Mouse (Mus musculus): ENCODE results near the gene Gigyf1.

The Gigyf1 gene

DNA sequence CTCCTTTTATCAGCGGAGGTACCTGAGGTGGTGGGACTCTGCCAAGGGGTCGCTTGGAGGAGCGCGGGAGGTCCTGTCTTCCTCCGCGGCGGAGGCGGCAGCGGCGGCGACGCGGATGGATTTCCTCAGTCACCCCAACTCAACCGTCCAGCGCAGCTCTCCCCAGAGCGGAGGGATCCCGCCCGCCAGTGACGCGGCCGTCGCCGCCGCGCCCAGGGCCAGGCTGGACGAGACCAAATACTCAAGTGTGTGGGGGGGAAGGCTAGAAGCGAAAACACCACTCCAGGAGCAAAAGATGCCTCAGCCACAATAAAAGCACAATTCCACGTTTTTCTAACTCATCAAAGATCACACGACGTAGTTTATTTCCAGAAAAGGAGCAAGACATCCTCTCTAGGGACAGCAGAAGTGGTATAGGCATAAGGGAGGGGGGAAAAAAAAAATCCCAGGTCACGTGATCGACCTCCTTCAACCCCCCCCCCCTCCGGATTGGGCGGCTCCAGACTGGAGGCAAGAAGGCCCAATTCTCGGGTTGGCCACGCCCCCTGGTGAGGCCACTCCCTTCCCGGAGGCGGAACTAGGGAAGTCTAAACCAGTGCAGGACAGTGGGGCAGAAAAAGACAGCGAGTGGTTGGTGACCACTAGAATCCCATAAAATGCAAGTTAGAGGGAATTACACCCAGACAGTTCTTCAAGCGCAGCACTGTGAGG lies 14.9 kb downstream of the Gigyf1 start, which contains the start of the genes Epo and Gnb2:
Epo (minus strand) TSS at position 126 of the 711 bp plus-strand sequence.
Gnb2 (minus strand) TSS at position 394 of the 711 bp plus-strand sequence.
- peak; percentile 98 for DNase-seq (ENCODE audit: low read depth)

DNA sequence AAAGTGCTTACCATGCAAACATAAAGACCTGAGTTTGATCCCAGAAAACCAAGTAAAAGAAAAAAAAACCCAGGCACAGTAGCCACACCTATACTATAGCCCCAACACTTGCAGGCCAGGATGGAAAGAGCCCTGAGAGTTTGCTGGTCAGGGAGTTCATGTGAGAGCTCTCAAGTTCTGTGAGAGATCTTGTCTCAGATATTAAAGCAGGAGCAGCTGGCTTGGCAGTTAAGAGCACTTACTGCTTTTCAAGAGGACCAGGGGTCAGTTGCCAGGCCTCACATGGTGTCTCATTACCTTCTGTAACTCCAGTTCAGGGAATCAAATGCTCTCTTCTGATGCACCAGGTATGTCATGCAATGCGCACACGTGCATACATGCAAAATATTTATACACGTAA lies 16.4 kb downstream of the Gigyf1 start:
- no peak for DNase-seq (ENCODE audit: low read depth)

DNA sequence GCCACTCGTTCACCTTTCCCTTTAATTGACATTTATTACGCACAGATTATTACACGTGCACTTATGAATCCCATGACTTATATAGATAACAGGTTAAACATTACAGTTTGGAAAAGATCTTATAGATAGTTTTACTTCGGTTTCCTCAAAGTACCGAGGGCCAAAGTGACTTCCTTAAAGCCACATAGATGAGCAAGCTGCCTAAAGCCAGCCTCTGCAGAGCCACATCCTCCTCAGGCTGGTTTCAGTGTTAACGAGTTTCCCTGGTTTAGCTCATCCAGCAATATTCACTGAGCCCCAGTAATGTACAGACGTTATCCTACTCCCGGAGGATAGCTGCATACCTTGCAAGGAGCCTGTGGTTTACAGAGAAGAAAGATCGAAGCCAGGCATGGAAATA lies 17.0 kb downstream of the Gigyf1 start:
- DNase-seq (ENCODE audit: low read depth), result no peak

DNA sequence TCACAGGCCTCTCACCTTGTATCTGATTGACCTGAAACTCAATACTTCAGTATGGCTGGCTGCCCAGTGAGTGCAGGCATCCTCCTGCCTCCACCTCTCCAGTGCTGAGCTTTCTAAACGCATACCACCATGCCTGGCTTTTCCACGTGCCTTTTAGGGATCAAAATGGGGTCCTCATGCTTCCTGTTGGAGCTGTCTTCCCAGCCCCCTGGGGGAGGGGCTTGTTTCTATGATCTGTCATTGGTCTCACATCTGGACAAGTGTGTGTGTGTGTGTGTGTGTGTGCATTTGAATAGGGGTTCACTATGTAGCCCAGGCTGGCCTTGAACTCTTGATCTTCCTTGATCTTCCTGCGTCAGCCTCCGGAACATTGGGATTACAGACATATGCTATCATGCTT lies 19.1 kb downstream of the Gigyf1 start:
- DNase-seq (ENCODE audit: low read depth), result no peak

DNA sequence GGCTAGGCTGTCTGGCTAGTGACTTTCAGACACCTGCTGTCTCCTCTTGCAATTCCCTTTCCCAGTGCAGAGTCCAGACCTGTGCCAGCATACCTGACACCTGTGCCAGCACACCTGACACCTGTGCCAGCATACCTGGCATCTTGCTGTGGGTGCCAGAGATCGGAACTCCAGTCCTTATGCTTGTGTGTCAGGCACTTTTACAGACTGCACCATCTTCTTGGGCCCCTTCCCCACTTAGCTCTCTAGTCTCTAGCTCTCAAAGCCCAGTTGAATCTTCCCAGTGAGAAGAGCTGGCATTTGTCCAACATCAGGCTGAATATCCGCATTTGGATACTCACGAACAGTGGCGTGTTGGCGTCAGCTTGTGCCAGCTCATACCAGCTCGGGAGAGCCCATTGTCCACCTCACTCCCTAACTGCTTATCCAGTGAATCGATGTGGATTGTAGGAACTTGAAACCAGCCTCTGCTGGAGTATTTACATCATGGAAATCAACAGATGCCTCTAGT lies 21.0 kb downstream of the Gigyf1 start:
- no peak for DNase-seq (ENCODE audit: low read depth)

DNA sequence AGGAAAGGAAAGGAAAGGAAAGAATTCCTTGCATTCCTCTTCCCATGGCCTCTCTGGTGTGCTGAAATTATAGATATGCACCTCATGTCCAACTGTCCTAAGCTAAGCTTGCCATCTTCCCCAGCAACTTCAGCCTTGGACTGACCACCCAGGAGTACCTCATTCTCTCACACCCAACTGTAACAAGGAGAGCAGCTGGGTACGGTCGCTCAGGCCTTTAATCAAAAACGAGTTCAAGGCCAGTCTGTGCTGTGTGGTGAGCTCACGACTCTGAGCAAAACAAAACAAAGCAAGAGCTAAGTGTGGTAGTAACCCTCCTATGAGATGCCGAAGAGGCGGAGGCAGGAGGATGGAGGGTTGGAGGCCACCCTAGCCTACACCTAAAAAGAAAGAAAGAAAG lies 22.6 kb downstream of the Gigyf1 start:
- DNase-seq (ENCODE audit: low read depth), result no peak

DNA sequence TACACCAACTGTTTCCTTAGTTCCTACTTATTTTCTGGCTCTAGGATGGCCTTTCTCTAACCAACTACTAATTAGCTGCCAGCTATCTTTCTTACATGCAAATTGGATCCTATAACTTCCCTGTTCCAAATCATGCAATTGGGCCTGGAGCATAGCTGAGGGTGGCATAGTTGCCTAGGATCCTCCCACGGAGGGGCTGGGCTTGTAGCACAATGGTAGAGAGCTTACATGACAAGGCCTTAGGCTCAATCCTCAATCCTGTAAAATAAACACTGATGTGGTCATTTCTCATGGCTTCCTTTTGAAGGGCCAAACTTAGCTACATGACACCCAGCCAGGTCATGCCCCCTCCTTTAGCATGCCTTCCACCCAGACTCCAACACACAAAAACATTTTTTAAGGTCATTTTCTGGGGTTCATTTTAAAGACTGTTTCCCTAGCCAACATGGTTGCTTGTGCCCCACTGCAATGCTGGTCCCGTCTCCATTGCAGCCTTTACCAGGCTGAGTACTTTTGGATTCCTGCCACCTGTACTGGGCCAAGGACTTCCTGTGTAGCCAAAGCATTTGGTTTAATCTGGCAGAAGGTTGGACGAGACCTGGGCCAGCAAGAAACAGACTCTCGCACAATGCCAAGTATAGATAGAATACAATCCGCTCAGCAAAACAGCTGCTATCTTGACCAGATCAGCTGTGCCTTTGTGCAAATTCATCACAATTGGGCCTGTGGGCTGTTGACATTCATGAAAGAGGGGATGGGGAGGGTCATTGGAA lies 23.6 kb downstream of the Gigyf1 start:
- DNase-seq (ENCODE audit: low read depth), result no peak

DNA sequence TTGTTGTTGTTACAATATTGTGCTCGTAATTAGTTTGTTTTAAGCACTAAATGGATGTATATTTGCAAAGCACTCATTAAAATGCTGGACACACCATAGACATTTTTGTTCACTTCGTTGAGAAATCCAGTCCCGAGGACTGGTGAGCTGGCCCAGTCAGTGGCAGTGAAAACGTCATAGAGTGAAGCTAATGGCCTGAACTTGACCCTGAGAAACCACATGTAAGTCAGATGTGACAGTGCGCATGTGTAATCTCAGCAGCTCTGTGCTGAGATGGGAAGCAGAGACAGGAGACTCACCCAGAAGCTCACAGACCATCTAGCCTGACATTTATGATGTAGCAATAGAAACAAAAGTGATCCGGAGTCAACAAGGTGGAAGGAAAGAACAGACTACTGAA lies 26.6 kb downstream of the Gigyf1 start:
- no peak for DNase-seq (ENCODE audit: low read depth)

DNA sequence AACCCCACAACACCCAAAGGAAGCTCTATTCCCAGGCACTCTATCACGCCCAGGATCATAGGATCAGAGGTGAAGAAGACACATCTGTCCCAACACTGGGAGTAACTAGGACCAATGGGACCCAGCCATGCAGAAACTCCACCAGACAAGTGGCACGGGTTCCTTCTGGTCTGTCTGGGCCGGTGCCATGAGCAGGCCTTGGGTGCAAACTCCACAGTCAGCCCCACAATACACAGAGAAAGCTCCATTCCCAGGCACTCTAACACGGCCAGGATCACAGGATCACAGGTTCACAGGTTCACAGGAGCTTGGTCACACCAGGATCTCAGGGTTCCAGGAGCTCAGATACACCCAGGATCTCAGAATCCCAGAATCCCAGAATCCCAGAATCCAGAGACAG lies 27.2 kb downstream of the Gigyf1 start:
- no peak for DNase-seq (ENCODE audit: low read depth)

DNA sequence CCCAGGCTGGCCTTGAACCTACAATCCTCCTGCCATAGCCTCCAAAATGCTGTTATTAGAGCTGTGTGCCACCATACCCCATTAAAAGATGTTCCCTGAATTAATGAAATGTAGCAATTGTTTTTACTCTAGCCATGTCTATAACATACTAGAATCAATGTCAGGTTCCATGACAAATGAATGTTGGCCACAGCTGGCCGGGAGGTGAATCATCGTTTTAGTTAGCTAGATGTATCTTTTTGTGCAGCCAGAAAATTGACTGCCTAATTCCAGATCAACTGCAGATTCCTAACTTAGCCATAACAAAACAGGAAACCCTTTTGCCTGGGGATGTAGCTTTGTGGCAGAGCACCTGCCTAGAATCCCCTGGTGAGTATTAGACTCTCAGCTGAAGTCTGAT lies 31.5 kb downstream of the Gigyf1 start:
- DNase-seq (ENCODE audit: low read depth), result no peak

DNA sequence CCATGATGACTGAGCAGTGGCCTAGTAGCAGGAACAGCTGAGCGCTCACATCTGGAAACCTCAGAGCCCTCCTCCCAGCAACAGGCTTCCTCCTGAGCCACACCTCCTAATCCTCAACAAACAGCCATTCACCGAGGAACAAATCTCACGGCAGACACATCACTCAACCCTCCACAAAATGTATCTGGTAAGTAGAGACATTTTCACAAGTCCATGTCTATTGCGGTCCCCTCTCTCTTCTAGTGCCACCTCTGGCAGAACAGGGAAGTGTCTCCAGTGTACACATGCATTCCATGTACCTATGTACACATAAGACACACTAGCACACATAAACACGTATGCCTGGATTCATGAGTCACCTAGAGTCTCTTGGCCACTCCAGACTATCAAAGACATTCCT lies 32.8 kb downstream of the Gigyf1 start:
- DNase-seq (ENCODE audit: low read depth), result no peak

DNA sequence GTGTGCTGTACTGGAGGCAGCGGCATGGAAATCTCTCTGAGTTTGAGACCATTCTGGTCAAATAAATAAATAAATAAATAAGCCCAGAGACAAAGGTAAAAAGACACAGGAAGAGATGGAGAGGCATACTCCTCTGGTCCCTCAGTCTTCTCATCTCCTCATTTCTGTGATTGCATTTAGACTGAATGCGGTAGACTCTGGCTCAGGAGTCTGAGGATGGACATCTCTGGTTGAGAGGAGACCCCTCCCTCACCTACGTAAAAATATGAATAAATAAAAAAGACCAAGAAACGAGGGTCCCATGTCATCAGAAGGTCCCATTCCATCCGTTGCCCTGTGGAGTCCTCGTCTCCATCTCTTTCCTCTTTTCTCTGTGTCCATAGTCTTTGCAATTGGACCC lies 34.7 kb downstream of the Gigyf1 start:
- DNase-seq (ENCODE audit: low read depth), result no peak

DNA sequence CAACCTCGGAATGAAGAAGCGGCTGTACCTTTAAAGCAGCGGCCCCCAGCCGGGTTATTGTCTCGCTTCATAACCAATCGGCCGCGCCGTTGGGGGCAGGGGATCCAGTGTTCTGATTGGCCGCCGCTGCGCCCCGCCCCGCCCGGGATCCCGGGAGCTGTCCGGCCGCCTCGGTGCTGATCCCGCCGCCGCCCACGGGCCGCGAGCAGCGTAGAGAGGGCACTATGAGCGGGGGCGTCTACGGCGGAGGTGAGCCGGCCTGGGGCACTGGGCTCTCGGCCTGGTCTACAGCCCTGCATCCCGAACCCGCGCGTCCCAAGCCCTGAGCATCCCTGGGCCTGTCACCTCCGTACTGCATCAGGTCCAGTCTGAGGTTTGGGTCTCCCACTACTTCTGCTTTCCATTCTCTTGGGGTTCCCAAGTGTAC lies 35.1 kb downstream of the Gigyf1 start, which contains the start of gene Actl6b:
Actl6b (plus strand) TSS at position 107 of the 427 bp plus-strand sequence.
- peak; percentile 50 for DNase-seq (ENCODE audit: low read depth)

DNA sequence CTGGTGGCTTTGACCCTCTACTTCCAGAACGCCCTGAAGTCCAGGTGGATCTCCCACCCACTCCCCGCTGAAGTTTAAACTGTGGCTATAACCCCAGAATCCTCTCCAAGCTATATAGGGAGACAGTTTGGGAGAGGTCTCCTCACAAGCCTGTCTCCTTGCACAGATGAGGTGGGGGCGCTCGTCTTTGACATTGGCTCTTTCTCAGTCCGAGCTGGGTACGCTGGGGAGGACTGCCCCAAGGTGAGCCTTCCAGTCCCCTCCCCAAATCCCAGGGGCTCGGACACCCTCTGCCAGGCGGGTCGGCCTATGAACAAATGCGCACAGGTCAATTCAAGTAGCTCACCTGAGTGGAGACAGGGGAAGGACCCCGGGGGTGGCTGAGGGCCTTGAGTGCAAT lies 35.5 kb downstream of the Gigyf1 start:
- DNase-seq (ENCODE audit: low read depth), result no peak

DNA sequence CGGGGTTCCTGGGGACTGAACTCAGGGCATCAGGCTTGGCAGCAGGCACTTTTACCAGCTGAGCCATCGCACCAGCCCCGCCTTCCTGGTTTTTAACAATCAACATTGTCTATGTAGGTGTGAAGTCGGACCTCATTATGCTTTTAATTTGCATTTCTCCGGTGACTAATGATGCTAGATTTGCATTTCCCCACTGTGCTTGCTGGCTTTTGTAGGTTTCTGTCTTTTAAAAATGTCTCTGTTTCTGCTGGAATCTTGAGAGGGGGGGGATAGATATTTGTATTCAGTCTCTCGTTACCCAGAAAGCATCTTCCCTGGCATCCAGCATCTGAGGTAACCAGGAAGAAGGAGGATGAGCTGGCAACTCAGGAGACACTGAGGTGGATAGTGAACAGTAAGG lies 43.2 kb downstream of the Gigyf1 start:
- no peak for DNase-seq (ENCODE audit: low read depth)

DNA sequence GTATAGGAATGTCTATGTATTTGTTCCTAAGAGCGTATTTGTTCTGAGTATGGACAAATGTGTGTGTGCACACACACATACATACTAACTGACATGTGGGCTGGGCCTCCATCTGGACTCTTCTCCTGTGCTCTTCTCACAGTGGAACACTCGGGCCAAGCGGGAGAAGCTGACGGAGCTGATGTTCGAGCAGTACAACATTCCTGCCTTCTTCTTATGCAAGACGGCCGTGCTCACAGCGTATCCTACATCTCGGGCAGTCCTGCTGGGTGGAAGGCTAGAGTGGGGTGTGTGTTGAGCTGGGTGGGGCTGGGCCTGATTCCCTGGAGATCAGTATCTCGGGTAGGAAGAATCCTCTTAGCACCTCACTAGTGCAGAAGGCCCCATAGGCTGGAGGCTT lies 44.6 kb downstream of the Gigyf1 start:
- DNase-seq (ENCODE audit: low read depth), result no peak

DNA sequence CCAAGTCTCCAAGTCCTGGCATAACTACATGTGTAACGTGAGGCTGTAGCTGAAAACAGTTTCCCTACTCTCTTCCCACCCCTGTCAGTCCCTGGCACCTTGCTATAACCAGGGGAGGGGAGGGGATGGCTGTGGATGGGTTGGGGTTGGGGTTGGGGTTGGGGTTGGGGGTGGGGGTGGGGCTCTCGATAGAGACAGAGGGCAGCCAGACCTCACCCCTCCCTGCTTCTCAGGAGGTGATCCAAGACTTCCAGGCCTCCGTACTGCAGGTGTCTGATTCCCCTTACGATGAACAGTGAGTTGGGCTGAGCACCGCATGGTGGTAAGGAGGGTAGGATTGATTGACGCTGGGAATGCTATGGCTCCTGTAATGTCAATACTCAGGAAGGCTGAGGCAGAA lies 47.4 kb downstream of the Gigyf1 start:
- no peak for DNase-seq (ENCODE audit: low read depth)

DNA sequence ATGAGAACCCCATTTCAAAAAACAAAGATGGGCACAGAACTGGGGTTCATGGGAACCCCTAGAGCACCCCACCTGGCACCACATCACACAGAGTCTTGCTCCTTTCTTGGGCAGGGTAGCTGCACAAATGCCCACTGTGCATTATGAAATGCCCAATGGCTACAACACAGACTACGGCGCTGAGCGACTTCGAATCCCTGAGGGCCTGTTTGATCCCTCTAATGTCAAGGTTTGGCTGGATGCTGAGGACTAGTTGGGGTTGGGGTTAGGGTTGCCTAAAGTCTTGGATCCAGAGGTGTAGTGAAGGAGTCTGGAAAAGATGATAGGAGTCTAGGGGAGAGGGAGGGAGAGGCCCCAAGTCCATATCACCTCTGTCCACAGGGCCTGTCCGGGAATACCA lies 48.1 kb downstream of the Gigyf1 start:
- DNase-seq (ENCODE audit: low read depth), result no peak

DNA sequence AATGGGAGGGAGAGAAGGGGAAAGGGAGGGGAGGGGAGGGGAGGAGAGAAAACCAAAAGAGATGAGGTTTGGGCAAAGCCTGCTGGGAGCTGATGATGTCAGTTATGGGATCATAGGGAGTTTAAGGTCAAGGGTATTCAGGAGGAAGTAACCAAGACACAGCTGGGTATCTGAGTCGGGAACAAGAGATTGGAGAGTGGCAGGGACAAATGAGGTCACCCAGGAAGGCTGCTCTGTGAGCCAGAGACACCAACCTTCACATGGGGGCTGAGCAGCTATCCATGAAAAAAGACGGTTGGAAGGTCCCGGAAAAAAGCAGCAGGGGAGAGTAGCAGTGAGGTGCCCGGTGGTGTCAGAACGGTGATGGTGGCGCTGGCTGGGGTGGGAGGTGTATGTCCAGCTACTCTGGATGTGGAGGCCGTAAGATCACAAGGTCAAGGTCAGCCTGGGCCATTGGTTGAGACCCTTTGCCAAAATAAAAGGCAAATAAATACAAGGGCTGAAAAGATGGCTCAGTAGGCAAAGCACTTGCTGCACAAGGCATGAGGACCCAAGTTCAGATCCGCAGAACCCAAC lies 50.0 kb downstream of the Gigyf1 start:
- DNase-seq (ENCODE audit: low read depth), result no peak

DNA sequence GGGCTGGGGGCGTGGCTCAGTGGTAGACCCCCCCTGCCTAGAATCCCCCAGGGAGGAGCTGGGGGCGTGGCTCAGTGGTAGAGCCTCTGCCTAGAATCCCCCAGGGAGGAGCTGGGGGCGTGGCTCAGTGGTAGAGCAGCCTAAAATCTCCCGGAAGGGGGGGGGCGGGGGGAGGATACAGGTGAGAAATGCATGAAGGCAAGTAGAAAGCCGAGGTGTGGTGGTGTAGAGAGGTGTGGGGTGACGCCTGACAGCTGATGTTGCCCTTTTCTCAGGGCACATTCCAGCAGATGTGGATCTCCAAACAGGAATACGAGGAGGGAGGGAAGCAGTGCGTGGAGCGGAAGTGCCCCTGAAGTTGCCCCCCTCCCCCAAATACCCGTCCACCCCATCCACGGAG lies 50.7 kb downstream of the Gigyf1 start:
- DNase-seq (ENCODE audit: low read depth), result no peak

DNA sequence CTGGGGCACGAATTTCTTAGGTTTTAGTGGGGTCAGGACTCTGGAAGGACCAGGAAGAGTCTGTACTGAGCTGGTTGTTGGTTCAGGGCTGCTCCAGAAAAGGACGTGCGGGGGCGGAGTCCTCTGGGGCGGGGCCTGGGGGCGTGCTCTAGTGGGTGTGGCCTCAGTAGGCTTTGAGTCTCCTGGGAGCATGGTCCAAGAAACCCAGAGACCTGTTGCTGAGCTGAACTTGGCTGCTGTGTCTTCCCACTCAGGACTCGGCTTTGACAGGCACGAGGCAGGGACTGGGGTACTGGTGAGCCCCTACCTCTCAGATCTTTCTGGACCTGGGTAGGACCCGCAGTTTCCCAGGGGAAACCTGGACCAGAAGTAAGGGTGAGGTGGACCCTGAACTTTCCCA lies 51.3 kb downstream of the Gigyf1 start, which contains the start of gene Tfr2:
Tfr2 (plus strand) TSS at position 176 of the 400 bp plus-strand sequence.
- DNase-seq (ENCODE audit: low read depth), result peak; percentile 77

DNA sequence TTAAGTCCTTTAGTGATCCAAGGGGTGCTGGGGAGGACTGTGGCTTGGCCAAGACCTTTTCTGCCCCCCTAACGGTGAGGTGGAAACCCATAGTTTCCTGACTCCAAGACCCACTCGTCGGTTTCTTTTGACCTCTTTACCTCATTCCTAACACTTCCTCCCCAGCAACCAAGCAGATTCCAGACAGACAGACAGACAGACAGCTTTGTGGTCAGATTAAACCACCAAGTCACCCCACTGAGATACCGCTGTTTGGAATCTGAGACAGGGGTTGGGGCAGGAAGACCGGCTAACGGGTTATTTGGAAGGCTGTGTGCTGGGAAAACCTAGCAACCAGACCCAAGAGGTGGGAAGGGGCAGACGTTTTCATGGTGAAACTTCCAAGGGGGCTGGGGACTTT lies 51.8 kb downstream of the Gigyf1 start:
- no peak for DNase-seq (ENCODE audit: low read depth)
